Mouse (Mus musculus): Measurements from ENCODE around the gene Gatad1. TPM values are rescaled to one million over a fixed set of nuclear protein-coding genes. Genes with fewer than 3 reads are reported as not detected.
"Not testable (repeated sequence)": the region's sequence is repeated elsewhere in the genome, so short reads cannot be mapped to it uniquely, and the experiment has no call there.

The Gatad1 gene
- polyA plus RNA-seq, 1 experiment = 37.1 TPM

DNA sequence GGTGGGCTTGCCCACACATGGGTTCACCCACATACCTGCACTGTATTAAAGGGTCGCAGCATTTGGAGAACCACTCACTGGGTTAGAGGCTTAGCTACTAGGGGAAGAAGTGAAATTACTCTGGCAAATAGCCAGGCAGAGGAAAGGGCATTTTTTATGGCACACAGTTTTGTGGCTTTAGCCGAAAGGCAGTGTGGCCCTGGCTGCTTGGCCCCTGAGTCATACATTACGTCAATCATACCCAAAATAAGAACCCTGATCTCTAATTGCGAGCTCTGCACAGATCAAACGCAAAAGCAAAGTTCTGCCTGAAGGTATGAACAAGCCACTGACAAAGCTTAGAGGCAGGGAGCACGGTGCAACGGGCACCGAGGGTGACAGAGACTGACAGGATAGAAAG lies 31.3 kb upstream of the Gatad1 start:
- WGBS = 96% methylated on average over 8 of the region's 8 CpGs
- H3K4me3 ChIP-seq (ENCODE audit: control insufficient read depth, insufficient read depth, low read length) = no peak overlapping the region
- no peak for TF ChIP-seq CTCF (IDR thresholded peaks at IDR 0.05; ENCODE audit: borderline replicate concordance, control insufficient read depth, extremely low read depth, insufficient read depth, low read length, poor library complexity)
- TF ChIP-seq POLR2A (IDR thresholded peaks at IDR 0.05; ENCODE audit: control insufficient read depth, extremely low read depth, insufficient read depth, low read length, poor library complexity) = no peak
- H3K4me1 ChIP-seq (replicated peaks; ENCODE audit: control insufficient read depth, insufficient read depth, low read length) = no peaks in the 10 kb centered on the region
- H3K36me3 ChIP-seq (ENCODE audit: control insufficient read depth, insufficient read depth, low read length) = peaks cover 24% of the 10 kb centered on the region
- DNase-seq = no peak
- H3K27ac ChIP-seq (ENCODE audit: control insufficient read depth, insufficient read depth, low read length) = no peak overlapping the region
- H3K27me3 ChIP-seq (ENCODE audit: control insufficient read depth, insufficient read depth, low read length) = no peaks in the 10 kb centered on the region

DNA sequence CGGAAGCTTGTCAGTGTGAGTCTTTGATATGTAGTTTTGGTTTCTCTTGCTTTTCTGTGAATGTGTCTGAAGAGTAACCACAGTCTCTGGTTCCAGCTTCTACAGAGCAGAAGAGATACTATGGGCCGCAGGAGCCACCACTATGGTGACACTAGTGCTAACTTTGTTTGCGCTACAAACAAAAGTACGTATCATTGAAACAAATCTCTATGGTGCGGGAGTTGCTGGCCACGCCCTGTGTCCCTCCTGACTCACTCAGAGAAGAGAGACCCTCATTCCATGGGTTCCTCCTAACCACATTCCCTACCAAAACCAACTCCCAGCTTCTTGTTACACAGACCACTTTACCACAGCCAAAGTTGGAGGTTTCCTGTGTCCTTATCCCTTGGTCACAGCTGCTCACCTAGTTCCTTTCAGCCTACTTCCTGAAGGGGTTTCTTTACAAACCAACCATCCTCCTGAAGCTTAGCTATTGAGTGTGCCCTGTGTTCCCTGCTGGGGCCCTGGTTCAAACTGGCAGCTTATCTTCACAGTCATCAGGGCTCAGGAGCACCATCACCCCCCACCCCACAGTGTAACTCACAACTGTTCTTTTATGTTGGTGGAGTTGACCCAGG lies 13.1 kb upstream of the Gatad1 start:
- no peaks in the 10 kb centered on the region for H3K27me3 ChIP-seq (ENCODE audit: control insufficient read depth, insufficient read depth, low read length)
- peak; percentile 5 for DNase-seq
- WGBS = 11% methylated on average over 6 of the region's 6 CpGs
- TF ChIP-seq POLR2A (IDR thresholded peaks at IDR 0.05; ENCODE audit: control insufficient read depth, extremely low read depth, insufficient read depth, low read length, poor library complexity) = no peak
- TF ChIP-seq CTCF (IDR thresholded peaks at IDR 0.05; ENCODE audit: borderline replicate concordance, control insufficient read depth, extremely low read depth, insufficient read depth, low read length, poor library complexity) = no peak
- H3K36me3 ChIP-seq (ENCODE audit: control insufficient read depth, insufficient read depth, low read length) = no peaks in the 10 kb centered on the region
- peaks cover 14% of the 10 kb centered on the region for H3K4me1 ChIP-seq (replicated peaks; ENCODE audit: control insufficient read depth, insufficient read depth, low read length)
- peak overlapping the region; percentile 51; the same call in 1 of the 2 replicates for H3K27ac ChIP-seq (ENCODE audit: control insufficient read depth, insufficient read depth, low read length)
- no peak overlapping the region for H3K4me3 ChIP-seq (ENCODE audit: control insufficient read depth, insufficient read depth, low read length)

DNA sequence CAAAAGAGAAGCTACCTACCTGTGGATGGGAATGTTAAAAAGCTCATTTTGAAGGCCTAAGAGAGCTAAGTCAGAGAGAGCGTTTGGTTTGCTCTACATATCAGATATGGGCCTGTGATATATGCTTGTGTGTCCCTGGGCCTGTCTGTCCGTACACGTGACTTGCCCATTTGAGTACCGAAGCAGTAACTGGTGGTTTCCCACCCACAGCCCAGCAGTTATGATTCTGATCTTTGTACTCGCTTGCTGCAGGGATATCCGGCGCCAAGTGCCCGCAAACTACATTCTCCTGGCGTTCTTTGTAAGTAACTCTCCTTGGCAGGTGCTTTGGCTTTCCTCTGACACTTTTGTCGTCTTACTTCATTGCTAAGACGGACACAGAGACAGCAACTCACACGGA lies 9.6 kb upstream of the Gatad1 start:
- Histone ChIP-seq H3K27ac (ENCODE audit: control insufficient read depth, insufficient read depth, low read length) (no peak overlapping the region), H3K36me3 (ENCODE audit: control insufficient read depth, insufficient read depth, low read length) (no peaks in the 10 kb centered on the region), H3K4me3 (ENCODE audit: control insufficient read depth, insufficient read depth, low read length) (no peak overlapping the region), H3K27me3 (ENCODE audit: control insufficient read depth, insufficient read depth, low read length) (no peaks in the 10 kb centered on the region), H3K4me1 (replicated peaks; ENCODE audit: control insufficient read depth, insufficient read depth, low read length) (peaks cover 14% of the 10 kb centered on the region)
- peak; percentile 14 for DNase-seq
- WGBS = 61% methylated on average over 12 of the region's 12 CpGs
- TF ChIP-seq CTCF (IDR thresholded peaks at IDR 0.05; ENCODE audit: borderline replicate concordance, control insufficient read depth, extremely low read depth, insufficient read depth, low read length, poor library complexity) (no peak), POLR2A (IDR thresholded peaks at IDR 0.05; ENCODE audit: control insufficient read depth, extremely low read depth, insufficient read depth, low read length, poor library complexity) (no peak)

DNA sequence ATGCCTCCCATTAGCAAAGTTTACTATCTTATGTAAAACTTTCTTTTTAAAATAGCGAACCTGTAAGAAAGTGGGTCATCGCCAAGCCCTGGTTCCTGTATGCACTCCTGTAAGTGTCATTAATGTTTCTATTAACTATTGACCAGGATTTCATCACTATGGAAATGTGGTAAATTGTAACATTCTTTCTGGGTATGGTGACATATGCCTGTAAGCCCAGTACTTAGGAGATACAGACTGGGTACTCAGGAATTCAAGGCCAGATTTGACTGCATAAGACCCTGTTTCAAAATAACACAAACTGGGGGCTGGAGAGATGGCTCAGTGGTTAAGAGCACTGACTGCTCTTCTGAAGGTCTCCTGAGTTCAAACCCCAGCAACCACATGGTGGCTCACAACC lies 8.2 kb upstream of the Gatad1 start:
- Histone ChIP-seq H3K27ac (ENCODE audit: control insufficient read depth, insufficient read depth, low read length) (no peak overlapping the region), H3K4me3 (ENCODE audit: control insufficient read depth, insufficient read depth, low read length) (no peak overlapping the region), H3K36me3 (ENCODE audit: control insufficient read depth, insufficient read depth, low read length) (no peaks in the 10 kb centered on the region), H3K4me1 (replicated peaks; ENCODE audit: control insufficient read depth, insufficient read depth, low read length) (peaks cover 11% of the 10 kb centered on the region), H3K27me3 (ENCODE audit: control insufficient read depth, insufficient read depth, low read length) (no peaks in the 10 kb centered on the region)
- no peak for DNase-seq
- TF ChIP-seq POLR2A (IDR thresholded peaks at IDR 0.05; ENCODE audit: control insufficient read depth, extremely low read depth, insufficient read depth, low read length, poor library complexity) (no peak), CTCF (IDR thresholded peaks at IDR 0.05; ENCODE audit: borderline replicate concordance, control insufficient read depth, extremely low read depth, insufficient read depth, low read length, poor library complexity) (no peak)
- WGBS = 95% methylated on average over 2 of the region's 2 CpGs

DNA sequence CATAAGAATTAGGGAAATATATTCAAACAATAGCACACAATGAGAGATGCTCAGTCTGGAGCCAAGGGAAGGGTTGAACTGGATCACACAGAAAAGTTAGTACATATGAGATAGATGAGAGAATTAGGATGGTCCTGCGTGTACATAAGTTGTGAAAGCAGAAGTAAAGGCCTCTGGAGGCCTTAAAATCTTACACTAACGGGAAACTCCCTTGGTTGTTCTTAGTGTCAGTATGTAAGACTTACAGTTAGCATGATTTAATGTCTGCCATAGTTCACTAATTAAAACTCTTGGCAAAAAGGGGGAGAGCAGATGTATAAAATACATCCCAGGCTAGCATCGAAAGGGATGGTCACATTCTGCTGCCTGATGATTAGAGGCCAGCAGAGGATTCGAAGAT lies 3.2 kb downstream of the Gatad1 start:
- Histone ChIP-seq H3K36me3 (ENCODE audit: control insufficient read depth, insufficient read depth, low read length) (no peaks in the 10 kb centered on the region), H3K27me3 (ENCODE audit: control insufficient read depth, insufficient read depth, low read length) (no peaks in the 10 kb centered on the region), H3K4me3 (ENCODE audit: control insufficient read depth, insufficient read depth, low read length) (no peak overlapping the region), H3K4me1 (replicated peaks; ENCODE audit: control insufficient read depth, insufficient read depth, low read length) (no peaks in the 10 kb centered on the region), H3K27ac (ENCODE audit: control insufficient read depth, insufficient read depth, low read length) (no peak overlapping the region)
- no peak for DNase-seq
- WGBS = 76% methylated on average over 4 of the region's 4 CpGs
- TF ChIP-seq POLR2A (IDR thresholded peaks at IDR 0.05; ENCODE audit: control insufficient read depth, extremely low read depth, insufficient read depth, low read length, poor library complexity) = no peak
- TF ChIP-seq CTCF (IDR thresholded peaks at IDR 0.05; ENCODE audit: borderline replicate concordance, control insufficient read depth, extremely low read depth, insufficient read depth, low read length, poor library complexity) = no peak

DNA sequence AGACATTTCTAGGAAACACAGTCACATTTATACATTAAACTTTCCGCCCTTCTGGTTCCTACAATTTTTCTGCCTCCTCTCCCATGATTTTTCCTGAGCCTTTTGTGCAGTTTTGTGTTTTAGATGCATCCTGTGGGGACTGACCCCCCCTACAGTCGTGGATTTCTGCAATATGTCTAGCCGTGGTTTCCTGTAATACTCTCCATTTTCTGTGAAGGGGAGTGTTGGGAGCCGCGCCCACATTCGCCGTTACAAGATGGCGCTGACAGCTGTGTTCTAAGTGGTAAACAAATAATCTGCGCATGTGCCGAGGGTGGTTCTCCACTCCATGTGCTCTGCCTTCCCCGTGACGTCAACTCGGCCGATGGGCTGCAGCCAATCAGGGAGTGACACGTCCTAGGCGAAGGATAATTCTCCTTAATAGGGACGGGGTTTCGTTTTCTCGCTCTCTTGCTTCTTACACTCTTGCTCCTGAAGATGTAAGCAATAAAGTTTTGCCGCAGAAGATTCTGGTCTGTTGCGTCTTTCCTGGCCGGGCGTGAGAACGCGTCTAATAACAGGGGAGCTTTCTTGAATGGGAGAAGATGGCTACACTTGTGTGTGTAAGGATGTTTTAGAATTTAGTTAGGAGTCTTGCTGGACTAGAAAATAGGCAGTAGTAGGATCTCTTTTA lies 3.9 kb downstream of the Gatad1 start:
- not testable (repeated sequence) for H3K4me1 ChIP-seq (replicated peaks; ENCODE audit: control insufficient read depth, insufficient read depth, low read length); H3K27ac ChIP-seq (ENCODE audit: control insufficient read depth, insufficient read depth, low read length); H3K36me3 ChIP-seq (ENCODE audit: control insufficient read depth, insufficient read depth, low read length); DNase-seq; H3K4me3 ChIP-seq (ENCODE audit: control insufficient read depth, insufficient read depth, low read length); H3K27me3 ChIP-seq (ENCODE audit: control insufficient read depth, insufficient read depth, low read length)
- 89% methylated on average over 17 of the region's 25 CpGs for WGBS

DNA sequence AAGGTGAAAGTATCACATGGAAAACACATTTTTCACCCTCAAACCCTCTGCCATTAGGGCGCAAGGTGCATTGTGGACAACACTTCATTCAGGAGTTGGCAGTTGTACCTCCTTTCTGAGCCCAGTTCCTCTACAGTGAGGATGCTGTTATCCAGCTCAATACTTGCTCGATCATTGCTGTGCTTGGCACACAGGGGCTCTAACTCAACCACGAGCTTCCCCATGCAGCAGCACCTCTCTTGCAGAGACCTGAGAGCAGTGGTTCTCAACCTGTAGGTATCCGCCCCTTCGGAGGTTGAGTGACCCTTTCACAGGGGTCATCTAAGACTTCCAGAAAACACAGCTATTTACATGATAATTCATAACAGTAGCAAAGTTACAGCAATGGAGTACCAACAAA lies 5.4 kb downstream of the Gatad1 start:
- Histone ChIP-seq H3K36me3 (ENCODE audit: control insufficient read depth, insufficient read depth, low read length) (no peaks in the 10 kb centered on the region), H3K4me1 (replicated peaks; ENCODE audit: control insufficient read depth, insufficient read depth, low read length) (peaks cover under 1% of the 10 kb centered on the region), H3K27me3 (ENCODE audit: control insufficient read depth, insufficient read depth, low read length) (no peaks in the 10 kb centered on the region), H3K27ac (ENCODE audit: control insufficient read depth, insufficient read depth, low read length) (no peak overlapping the region), H3K4me3 (ENCODE audit: control insufficient read depth, insufficient read depth, low read length) (no peak overlapping the region)
- WGBS = 74% methylated on average over 5 of the region's 5 CpGs
- no peak for DNase-seq
- TF ChIP-seq POLR2A (IDR thresholded peaks at IDR 0.05; ENCODE audit: control insufficient read depth, extremely low read depth, insufficient read depth, low read length, poor library complexity) (no peak), CTCF (IDR thresholded peaks at IDR 0.05; ENCODE audit: borderline replicate concordance, control insufficient read depth, extremely low read depth, insufficient read depth, low read length, poor library complexity) (no peak)
